Mouse (Mus musculus) limb, embryonic 10.5 days (tissue): ENCODE measurements around the gene Bri3bp. TPM values are rescaled to one million over a fixed set of nuclear protein-coding genes. Genes with fewer than 3 reads are reported as not detected.
A peak's percentile ranks its signal among the peaks of the same experiment; 100 is the strongest.
"Not testable (repeated sequence)": the region's sequence is repeated elsewhere in the genome, so short reads cannot be mapped to it uniquely, and the experiment has no call there.

Source experiments
- DNase-seq: peaks from one replicate; pipeline ENCODE4 v3.0.0-alpha.2; 2017; ENCODE audit warnings: low spot score
- H3K27ac ChIP-seq: fragments of 300-500 bp; sonication (generic); 2 replicates; pipeline ENCODE4 v1.5.1; 2016; ENCODE audit warnings: mild to moderate bottlenecking
- H3K27me3 ChIP-seq: fragments of 300-500 bp; sonication (generic); 2 replicates; pipeline ENCODE4 v1.6.1; 2016; ENCODE audit warnings: low read depth, mild to moderate bottlenecking; ENCODE audit not compliant: poor library complexity, severe bottlenecking
- H3K36me3 ChIP-seq: fragments of 300-500 bp; sonication (generic); 2 replicates; pipeline ENCODE4 v1.6.1; 2016; ENCODE audit warnings: mild to moderate bottlenecking, moderate library complexity
- H3K4me1 ChIP-seq: fragments of 300-500 bp; sonication (generic); 2 replicates; pipeline ENCODE4 v1.6.1; 2016
- H3K4me3 ChIP-seq: fragments of 300-500 bp; sonication (generic); 2 replicates; pipeline ENCODE4 v1.5.1; 2016; ENCODE audit warnings: mild to moderate bottlenecking, moderate library complexity
- H3K9me3 ChIP-seq: fragments of 300-500 bp; sonication (generic); replicated peaks from 2 replicates; pipeline ENCODE4 v1.6.1; 2016; ENCODE audit warnings: mild to moderate bottlenecking
- WGBS: fragments of 180-500 bp; shearing (Covaris S2); methylation state at CpG from one replicate; pipeline ENCODE4 v1.1.7; 2016; 5-methylcytosine and 5-hydroxymethylcytosine counted together
- polyA plus RNA-seq: library from polyadenylated mRNA; unstranded; fragments of >200 nt; fragmentation: Nextera tagmentation; extraction: Ambion mirVana; gene quantifications from 2 replicates; pipeline ENCODE4 v1.2.1, GENCODE M21; 2016

The Bri3bp gene
- polyA plus RNA-seq, 1 experiment from 2014 or later, result 52.1 TPM

DNA sequence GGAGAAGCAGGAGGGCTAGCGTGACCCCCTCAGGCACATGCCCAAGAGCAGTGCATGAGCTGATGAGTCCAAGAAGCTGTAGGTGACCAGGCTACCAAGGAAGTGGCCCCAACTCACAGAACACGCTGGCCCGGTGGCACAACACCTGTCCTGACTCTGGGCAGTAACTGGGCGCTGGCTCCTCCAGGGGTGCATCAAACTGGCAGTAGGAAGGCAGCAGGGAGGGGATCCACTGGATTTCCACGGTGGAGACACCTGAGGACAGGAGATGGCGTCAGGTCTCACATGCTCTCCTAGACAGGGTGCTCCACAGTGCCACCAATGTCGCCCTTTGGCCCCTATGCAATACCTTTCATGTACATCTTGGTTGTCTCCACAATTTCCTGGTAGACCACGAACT, 25.2 kb upstream of the Bri3bp start:
- DNase-seq, result no peak
- peaks cover 88% of the 10 kb centered on the region for H3K36me3 ChIP-seq
- no peaks in the 10 kb centered on the region for H3K27me3 ChIP-seq
- H3K9me3 ChIP-seq, result no peaks in the 10 kb centered on the region
- 91% methylated on average over 8 of the region's 8 CpGs for WGBS
- no peaks in the 10 kb centered on the region for H3K4me1 ChIP-seq
- H3K27ac ChIP-seq, result no peak overlapping the region
- no peak overlapping the region for H3K4me3 ChIP-seq

DNA sequence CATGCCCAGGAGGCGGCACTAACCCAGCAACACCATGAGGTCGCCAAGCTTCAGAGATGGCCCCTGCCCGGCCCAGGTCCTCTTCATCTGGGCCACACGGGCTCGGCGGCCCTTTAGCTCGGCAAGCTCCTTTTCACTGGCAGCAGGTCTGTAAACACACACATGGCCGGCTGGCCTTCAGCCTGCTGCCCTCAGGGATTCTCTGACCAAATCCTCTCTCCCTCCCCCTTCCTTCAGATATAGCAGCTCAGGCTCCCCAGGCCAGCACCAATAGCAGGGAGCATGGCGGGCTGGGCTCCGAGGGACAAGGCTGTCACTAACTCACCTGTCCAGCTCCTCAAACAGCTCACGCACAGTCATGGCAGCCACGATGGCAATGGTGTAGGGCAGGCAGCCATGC, 22.7 kb upstream of the Bri3bp start:
- no peaks in the 10 kb centered on the region for H3K27me3 ChIP-seq
- no peak overlapping the region for H3K4me3 ChIP-seq
- DNase-seq, result no peak
- 94% methylated on average over 12 of the region's 12 CpGs for WGBS
- no peak overlapping the region for H3K27ac ChIP-seq
- H3K36me3 ChIP-seq, result peaks cover 100% of the 10 kb centered on the region
- no peaks in the 10 kb centered on the region for H3K4me1 ChIP-seq
- no peaks in the 10 kb centered on the region for H3K9me3 ChIP-seq

DNA sequence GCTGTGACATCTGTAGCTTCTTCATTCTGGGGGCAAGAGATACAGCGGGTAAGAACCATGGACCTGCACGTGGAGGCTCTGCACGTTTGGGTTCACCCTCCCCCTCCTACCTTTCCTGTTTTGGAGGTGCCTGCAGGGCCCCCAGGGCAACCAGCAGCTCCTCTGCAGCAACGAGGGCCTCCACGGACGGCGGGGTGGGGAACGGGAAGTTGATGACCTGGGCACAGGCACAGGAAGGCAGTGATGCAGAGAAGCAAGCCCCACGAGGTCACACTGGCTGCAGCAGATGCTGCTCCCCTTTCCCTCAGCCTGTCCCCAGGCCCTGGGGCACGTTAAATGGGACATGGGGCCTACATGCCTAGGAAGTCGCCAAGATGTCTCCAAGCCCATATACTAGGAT, 22.2 kb upstream of the Bri3bp start:
- Histone ChIP-seq H3K9me3 (no peaks in the 10 kb centered on the region), H3K36me3 (peaks cover 100% of the 10 kb centered on the region)
- 86% methylated on average over 11 of the region's 11 CpGs for WGBS

DNA sequence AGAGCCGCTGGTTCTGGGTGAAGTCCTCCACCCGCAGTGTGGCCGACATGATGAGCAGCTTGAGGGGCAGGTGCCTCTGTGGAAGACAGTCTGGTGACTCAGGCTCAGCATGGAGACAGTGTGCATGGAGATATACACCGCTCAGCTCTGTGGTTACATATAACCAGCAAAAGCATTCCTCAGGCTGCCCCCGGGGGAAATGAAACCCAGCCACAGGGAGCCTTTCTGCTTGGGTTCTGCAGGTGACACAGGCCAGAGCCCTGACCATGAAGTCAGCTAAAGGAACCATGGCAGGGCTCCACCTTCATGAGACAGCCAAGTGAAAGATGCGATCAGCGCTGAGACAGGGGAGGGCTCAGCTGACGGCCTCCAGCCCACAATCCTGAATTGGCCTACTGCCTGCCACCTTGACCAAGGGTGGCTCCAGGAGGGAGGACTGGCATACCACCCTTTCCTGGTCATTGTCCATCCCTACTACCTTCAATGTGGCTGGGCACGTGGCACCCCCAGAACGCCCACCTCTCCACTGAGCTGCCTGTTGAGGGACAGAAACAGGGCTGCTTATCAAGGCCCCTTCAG, 15.6 kb upstream of the Bri3bp start:
- no peaks in the 10 kb centered on the region for H3K4me1 ChIP-seq
- H3K4me3 ChIP-seq, result no peak overlapping the region
- no peaks in the 10 kb centered on the region for H3K27me3 ChIP-seq
- H3K36me3 ChIP-seq, result peaks cover 100% of the 10 kb centered on the region
- WGBS, result 95% methylated on average over 10 of the region's 10 CpGs
- H3K9me3 ChIP-seq, result no peaks in the 10 kb centered on the region
- H3K27ac ChIP-seq, result no peak overlapping the region
- no peak for DNase-seq

More for the DNA sequence above, 22.2 kb upstream of the Bri3bp start:
- no peaks in the 10 kb centered on the region for H3K4me1 ChIP-seq
- DNase-seq, result no peak
- H3K27ac ChIP-seq, result no peak overlapping the region
- H3K4me3 ChIP-seq, result no peak overlapping the region
- H3K27me3 ChIP-seq, result no peaks in the 10 kb centered on the region

DNA sequence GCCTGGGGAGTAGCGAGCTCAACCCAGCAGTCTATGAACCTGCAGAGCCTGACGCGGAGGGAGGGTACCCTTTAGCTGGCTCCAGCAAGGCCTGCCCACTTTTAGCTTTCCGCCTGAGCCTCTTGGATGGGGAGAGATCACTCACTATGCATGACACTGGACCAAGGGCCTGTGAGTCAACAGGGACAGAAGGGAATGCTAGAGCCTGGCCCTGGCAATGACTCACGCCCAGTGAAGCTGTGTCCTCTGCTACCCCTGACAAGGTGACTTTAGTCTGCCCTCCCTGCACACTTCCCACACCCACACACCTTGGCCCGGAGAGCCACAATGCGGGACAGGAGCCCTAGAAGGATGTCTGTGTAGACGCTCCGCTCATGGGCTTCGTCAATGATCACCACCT, 15.0 kb upstream of the Bri3bp start:
- Histone ChIP-seq H3K4me3 (no peak overlapping the region), H3K27me3 (no peaks in the 10 kb centered on the region), H3K9me3 (no peaks in the 10 kb centered on the region), H3K4me1 (no peaks in the 10 kb centered on the region), H3K27ac (no peak overlapping the region), H3K36me3 (peaks cover 100% of the 10 kb centered on the region)
- 97% methylated on average over 10 of the region's 10 CpGs for WGBS
- no peak for DNase-seq

DNA sequence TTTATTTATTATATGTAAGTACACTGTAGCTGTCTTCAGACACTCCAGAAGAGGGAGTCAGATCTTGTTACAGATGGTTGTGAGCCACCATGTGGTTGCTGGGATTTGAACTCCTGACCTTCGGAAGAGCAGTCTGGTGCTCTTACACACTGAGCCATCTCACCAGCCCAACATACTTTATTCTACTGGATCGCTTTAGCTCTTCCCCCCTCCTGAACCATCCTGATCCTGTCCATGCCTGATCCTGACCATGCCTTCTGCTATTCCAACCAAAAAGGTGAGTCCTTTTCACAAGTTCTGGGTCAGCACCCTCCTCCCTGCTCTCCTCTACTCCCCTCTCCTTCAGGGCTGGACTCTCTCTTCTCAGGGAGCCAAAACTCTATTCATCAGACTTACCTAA, 9.0 kb upstream of the Bri3bp start:
- H3K4me3 ChIP-seq, H3K27ac ChIP-seq: not testable (repeated sequence)
- WGBS, result 95% methylated on average over 2 of the region's 2 CpGs

DNA sequence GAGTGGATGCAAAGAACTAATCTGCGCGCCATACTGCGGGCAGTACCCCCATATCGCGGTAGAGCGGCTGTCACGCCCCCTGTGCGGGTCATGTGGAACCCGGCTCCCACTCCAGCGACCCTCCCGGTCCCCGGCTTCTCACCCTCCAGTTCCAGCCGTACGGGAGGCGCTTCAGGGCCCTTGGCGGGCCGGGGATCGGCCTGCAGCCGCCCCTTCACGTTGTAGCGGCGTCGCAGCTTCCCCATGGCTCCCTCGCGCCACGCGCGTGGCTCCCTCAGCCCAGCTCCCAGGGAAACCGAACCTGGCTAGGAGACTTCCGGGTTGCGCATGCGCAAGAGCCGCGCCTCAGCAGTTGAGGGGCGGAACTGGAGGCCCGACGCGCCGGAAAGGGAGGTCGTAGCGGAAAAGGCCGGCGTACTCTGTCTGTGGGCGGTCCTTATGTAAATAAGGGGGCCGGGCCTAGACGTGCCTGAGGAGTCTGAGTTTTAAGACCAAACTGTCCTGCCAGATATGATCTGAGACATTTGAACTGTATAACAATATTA, 7.5 kb upstream of the Bri3bp start, which contains the start of gene Dhx37:
Gene Dhx37 (minus strand): TSS at position 329 of the 545 bp plus-strand sequence.
- Histone ChIP-seq H3K36me3 (peaks cover 31% of the 10 kb centered on the region), H3K4me1 (peaks cover 10% of the 10 kb centered on the region), H3K4me3 (peak within 1 kb of the TSS; percentile 95), H3K9me3 (no peaks in the 10 kb centered on the region), H3K27me3 (no peaks in the 10 kb centered on the region), H3K27ac (peak within 1 kb of the TSS; percentile 90)
- peak; percentile 96 for DNase-seq
- WGBS, result under 1% methylated on average over 46 of the region's 46 CpGs

More for the DNA sequence above, 9.0 kb upstream of the Bri3bp start:
- not testable (repeated sequence) for H3K27me3 ChIP-seq, DNase-seq, H3K9me3 ChIP-seq, H3K4me1 ChIP-seq
- H3K36me3 ChIP-seq, result peaks cover 46% of the 10 kb centered on the region

DNA sequence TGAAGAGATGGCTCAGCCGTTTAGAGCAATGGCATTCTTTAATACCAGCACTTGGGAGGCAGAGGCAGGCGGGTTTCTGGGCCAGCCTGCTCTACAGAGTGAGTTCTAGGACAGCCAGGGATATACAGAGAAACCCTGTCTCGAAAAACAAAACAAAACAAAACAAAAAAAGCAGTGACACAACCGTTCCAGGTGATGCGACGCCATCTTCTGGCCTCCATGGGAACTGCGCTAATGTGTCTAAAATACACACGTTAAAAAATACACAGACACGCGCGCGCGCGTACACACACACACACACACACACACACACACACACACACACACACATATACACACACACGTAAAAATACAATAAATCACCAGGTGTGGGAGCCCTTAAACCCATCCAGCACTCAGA, 7.0 kb upstream of the Bri3bp start:
- not testable (repeated sequence) for DNase-seq, H3K9me3 ChIP-seq, H3K27me3 ChIP-seq, H3K4me1 ChIP-seq
- WGBS, result 52% methylated on average over 15 of the region's 15 CpGs
- peak overlapping the region; percentile 95 for H3K4me3 ChIP-seq
- H3K27ac ChIP-seq, result peak overlapping the region; percentile 90; the same call in 1 of the 2 replicates
- H3K36me3 ChIP-seq, result peaks cover 26% of the 10 kb centered on the region

DNA sequence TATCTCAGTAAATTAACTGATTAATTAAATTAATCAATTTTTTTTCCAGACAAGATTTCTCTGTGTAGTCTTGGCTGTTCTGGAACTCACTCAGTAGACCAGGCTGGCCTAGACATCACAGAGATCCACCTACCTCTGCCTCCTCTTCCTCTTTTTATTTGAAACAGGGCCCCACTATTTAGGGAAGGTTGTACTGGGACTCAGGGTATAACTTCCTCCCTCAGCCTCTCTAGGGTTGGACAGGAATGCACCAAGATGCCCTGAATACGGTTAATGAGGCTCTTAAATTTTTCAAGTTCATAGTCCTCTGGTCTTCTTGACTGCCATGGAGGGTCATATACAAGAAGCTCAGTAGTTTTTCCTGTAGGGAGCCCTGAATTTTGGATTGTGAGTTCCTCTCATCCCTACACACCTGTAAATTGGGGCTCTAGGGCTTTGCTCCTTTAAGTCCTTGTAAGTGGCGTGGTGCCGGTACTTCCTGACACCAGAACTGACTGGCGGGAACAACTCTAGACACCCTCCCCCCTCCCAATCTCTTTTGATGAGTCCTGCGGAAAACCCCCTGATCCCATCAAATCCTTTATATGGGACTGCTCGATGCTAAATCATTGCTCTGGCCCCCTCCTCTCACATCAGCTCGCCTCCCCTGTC, 660 bp upstream of the Bri3bp start:
- Histone ChIP-seq H3K36me3 (peaks cover 28% of the 10 kb centered on the region), H3K27ac (peak overlapping the region; percentile 97), H3K27me3 (no peaks in the 10 kb centered on the region), H3K9me3 (no peaks in the 10 kb centered on the region), H3K4me1 (peaks cover 22% of the 10 kb centered on the region), H3K4me3 (peak overlapping the region; percentile 95)
- WGBS, result 4% methylated on average over 7 of the region's 7 CpGs
- no peak for DNase-seq

DNA sequence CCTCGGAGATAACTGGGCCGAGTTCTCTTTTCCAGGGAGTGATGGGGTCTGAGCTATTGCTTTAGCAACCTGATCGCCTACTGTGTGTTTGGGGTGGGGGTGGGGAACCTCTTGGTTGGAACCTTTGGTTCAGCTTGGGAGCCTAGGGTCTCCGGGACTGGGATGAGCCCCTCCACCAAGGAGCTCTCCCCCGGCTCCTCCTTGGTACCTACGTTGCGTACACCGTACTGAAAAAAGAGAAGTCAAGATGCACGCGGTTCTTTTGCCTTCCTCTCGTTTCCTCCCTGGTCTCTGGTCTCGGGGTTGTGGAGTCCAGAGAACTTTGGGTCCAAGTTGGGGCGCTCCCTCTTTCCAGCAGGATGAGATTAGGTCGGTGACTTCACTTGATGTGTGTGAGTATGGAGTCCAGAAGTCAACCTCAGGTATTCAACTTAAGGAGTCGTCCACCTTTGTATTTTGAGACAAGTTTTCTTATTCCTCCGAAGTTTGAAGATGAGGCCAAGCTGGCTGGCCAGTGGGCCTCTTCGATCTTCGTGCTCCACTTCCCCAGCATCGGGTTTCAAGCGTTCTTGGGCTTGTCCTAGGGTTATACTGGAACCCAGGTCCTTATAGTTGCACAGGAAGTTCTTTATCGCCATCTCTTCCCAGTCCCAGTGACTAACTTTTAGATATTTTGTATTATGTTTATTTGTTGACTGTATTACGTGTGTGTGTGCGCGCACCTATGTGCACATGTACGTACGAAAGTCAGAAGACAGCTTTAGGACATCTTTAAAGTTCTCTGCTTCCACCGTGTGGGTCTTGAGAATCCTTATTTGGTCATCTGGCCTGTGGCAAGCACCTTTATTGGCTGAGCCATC, 998 bp downstream of the Bri3bp start:
- no peaks in the 10 kb centered on the region for H3K9me3 ChIP-seq
- 21% methylated on average over 27 of the region's 27 CpGs for WGBS
- H3K27me3 ChIP-seq, result no peaks in the 10 kb centered on the region
- peaks cover 22% of the 10 kb centered on the region for H3K4me1 ChIP-seq
- H3K4me3 ChIP-seq, result peak overlapping the region; percentile 95
- peak overlapping the region; percentile 97 for H3K27ac ChIP-seq
- no peak for DNase-seq
- H3K36me3 ChIP-seq, result peaks cover 34% of the 10 kb centered on the region

DNA sequence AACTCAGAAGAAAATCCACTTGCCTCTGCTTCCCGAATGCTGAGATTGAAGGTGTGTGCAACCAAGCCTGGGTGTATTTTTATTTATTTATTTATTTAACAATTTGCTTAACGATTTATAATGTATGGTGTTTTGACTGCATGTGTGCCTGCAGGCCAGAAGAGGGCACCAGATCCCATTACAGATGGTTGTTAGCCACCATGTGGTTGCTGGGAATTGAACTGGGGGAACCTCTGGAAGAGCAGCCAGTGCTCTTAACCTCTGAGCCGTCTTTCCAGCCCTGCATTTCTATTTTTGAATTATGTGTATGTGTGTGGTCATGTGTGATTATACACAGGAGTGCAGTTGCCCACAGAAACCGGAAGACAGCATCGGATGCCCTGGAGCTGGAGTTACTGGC, 2.0 kb downstream of the Bri3bp start:
- Histone ChIP-seq H3K27ac (no peak overlapping the region), H3K4me1 (peaks cover 22% of the 10 kb centered on the region), H3K36me3 (peaks cover 38% of the 10 kb centered on the region), H3K9me3 (no peaks in the 10 kb centered on the region), H3K4me3 (no peak overlapping the region), H3K27me3 (no peaks in the 10 kb centered on the region)
- DNase-seq, result no peak
- WGBS, result 92% methylated on average over 5 of the region's 5 CpGs

DNA sequence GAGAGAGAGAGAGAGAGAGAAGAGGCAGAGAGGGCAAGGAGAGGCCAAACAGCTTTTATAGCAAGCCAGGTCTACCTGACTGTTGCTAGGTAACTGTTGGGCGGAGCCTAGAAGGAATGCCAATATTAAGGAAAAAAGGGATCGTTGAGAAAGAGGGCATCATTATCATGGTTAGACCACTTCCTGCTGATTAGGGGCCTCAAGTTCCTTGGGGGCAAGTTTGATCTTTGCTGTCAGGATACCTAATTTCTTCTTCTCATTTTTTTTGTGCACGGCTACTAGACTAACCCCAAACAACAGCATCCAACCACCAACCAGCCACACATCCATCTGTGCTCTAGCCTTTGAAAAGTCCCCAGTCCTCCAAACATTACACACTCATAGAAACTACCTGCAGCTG, 2.5 kb downstream of the Bri3bp start:
- Histone ChIP-seq H3K4me3 (no peak overlapping the region), H3K36me3 (peaks cover 41% of the 10 kb centered on the region), H3K9me3 (no peaks in the 10 kb centered on the region), H3K27me3 (no peaks in the 10 kb centered on the region), H3K4me1 (peaks cover 22% of the 10 kb centered on the region), H3K27ac (no peak overlapping the region)
- no peak for DNase-seq
- WGBS, result 94% methylated on average over 3 of the region's 3 CpGs

DNA sequence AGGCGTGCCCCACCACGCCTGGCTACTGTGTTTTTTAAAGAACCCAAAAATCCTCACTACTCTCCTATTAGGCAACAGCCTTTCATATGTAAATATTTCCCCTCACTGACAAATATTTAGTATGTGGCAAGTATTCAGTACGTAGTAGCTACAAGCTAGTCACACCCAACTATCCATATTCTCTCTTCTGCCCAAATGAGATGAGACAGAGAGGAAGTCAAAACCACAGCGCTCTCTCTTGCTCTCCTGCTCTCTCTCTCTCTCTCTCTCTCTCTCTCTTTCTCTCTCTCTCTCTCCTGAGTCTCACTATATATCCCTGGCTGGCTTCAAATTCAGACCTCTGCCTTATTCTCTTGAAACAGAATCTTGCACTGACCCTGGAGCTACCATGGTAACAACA, 3.2 kb downstream of the Bri3bp start:
- H3K9me3 ChIP-seq, result no peaks in the 10 kb centered on the region
- no peak overlapping the region for H3K4me3 ChIP-seq
- H3K36me3 ChIP-seq, result peaks cover 44% of the 10 kb centered on the region
- no peaks in the 10 kb centered on the region for H3K27me3 ChIP-seq
- WGBS, result 95% methylated on average over 4 of the region's 4 CpGs
- no peak overlapping the region for H3K27ac ChIP-seq
- DNase-seq, result no peak
- peaks cover 22% of the 10 kb centered on the region for H3K4me1 ChIP-seq
